Mouse (Mus musculus): ENCODE data around the gene Gm7173. TPM values are rescaled to one million over a fixed set of nuclear protein-coding genes. Genes with fewer than 3 reads are reported as not detected.

Gene Gm7173
- not detected in 2 replicates for polyA plus RNA-seq (2012; ENCODE audit: insufficient read depth, insufficient read length, low replicate concordance, missing spikeins)

- Histone ChIP-seq H3K27ac (ENCODE audit: insufficient read depth, low read depth, low read length) (no peak within 1 kb of the TSS), H3K4me1 (ENCODE audit: control insufficient read depth, insufficient read depth, low read length) (no peaks in the 10 kb centered on the region), H3K4me3 (ENCODE audit: insufficient read depth, low read depth, low read length) (peak within 1 kb of the TSS; percentile 48)
- no peak for TF ChIP-seq CTCF (IDR thresholded peaks at IDR 0.05; ENCODE audit: insufficient read depth, low read depth, low read length)
- no peak for TF ChIP-seq POLR2A (IDR thresholded peaks at IDR 0.05; ENCODE audit: insufficient read depth, low read depth, low read length)
- WGBS = 20% methylated on average over 23 of the region's 23 CpGs
These were observed at the start of gene Gm7173 for GRCm38 (mm10) chrX:79516977-79517645. TSS of gene Gm7173 (minus strand) at chrX:79517285.

- H3K27ac ChIP-seq (ENCODE audit: insufficient read depth, low read depth, low read length) = no peak overlapping the region
- peak overlapping the region; percentile 48 for H3K4me3 ChIP-seq (ENCODE audit: insufficient read depth, low read depth, low read length)
- no peak for TF ChIP-seq POLR2A (IDR thresholded peaks at IDR 0.05; ENCODE audit: insufficient read depth, low read depth, low read length)
- TF ChIP-seq CTCF (IDR thresholded peaks at IDR 0.05; ENCODE audit: insufficient read depth, low read depth, low read length) = no peak
- H3K4me1 ChIP-seq (ENCODE audit: control insufficient read depth, insufficient read depth, low read length) = no peaks in the 10 kb centered on the region
- 40% methylated on average over 1 of the region's 1 CpGs for WGBS
These were observed 546 bp upstream of the Gm7173 start for GRCm38 (mm10) chrX:79517646-79518016.

GRCm38 (mm10) chrX:79316790-79317189 is 200.3 kb downstream of the Gm7173 start:
- H3K27ac ChIP-seq (ENCODE audit: insufficient read depth, low read depth, low read length) = no peak overlapping the region
- no peak for TF ChIP-seq POLR2A (IDR thresholded peaks at IDR 0.05; ENCODE audit: insufficient read depth, low read depth, low read length)
- H3K4me3 ChIP-seq (ENCODE audit: insufficient read depth, low read depth, low read length) = no peak overlapping the region
- H3K4me1 ChIP-seq (ENCODE audit: control insufficient read depth, insufficient read depth, low read length) = no peaks in the 10 kb centered on the region

Other genes starting within 250 kb of the Gm7173 start
- not detected in 2 replicates for gene Mageb16, start 154.2 kb upstream of the Gm7173 start, polyA plus RNA-seq (2012; ENCODE audit: insufficient read depth, insufficient read length, low replicate concordance, missing spikeins)